Mouse (Mus musculus): ENCODE data around the gene Rplp0. TPM values are rescaled to one million over a fixed set of nuclear protein-coding genes. Genes with fewer than 3 reads are reported as not detected.
A peak's percentile ranks its signal among the peaks of the same experiment; 100 is the strongest.

Rplp0 gene
- polyA plus RNA-seq, 1 experiment = 3,361 TPM

GRCm38 (mm10) chr5:115530447-115530809, 28.8 kb upstream of the Rplp0 start:
- no peak overlapping the region for H3ac ChIP-seq (ENCODE audit: control insufficient read depth, insufficient read length)
- H3K27me3 ChIP-seq (ENCODE audit: control insufficient read depth, insufficient read depth, insufficient read length) = no peaks in the 10 kb centered on the region
- no peak overlapping the region for H3K4me3 ChIP-seq
- TF ChIP-seq REST (IDR thresholded peaks at IDR 0.05; ENCODE audit: insufficient read depth, insufficient read length) = no peak
- peak; percentile 81 for TF ChIP-seq TCF3 (IDR thresholded peaks at IDR 0.05; ENCODE audit: insufficient read length, low read depth)
- TF ChIP-seq POLR2AphosphoS2 (IDR thresholded peaks at IDR 0.05; ENCODE audit: insufficient read length, low read depth) = no peak
- peak; percentile 78 to 92 (median 81) for TF ChIP-seq MYOD1 (IDR thresholded peaks at IDR 0.05; ENCODE audit: control insufficient read depth in 1 of 3, insufficient read length in 2 of 3, low read depth in 2 of 3)
- no peak for TF ChIP-seq E2F4 (IDR thresholded peaks at IDR 0.05; ENCODE audit: insufficient read depth)
- no peak for TF ChIP-seq SRF (IDR thresholded peaks at IDR 0.05; ENCODE audit: control insufficient read depth, insufficient read length, low read depth)
- peak; percentile 96 for TF ChIP-seq TCF12 (IDR thresholded peaks at IDR 0.05; ENCODE audit: insufficient read depth, poor library complexity, severe bottlenecking)
- no peak for TF ChIP-seq USF1 (IDR thresholded peaks at IDR 0.05; ENCODE audit: low read depth)
- peak; percentile 90 to 99 (median 96) for TF ChIP-seq MYOG (IDR thresholded peaks at IDR 0.05; ENCODE audit: control insufficient read depth in 1 of 3, insufficient read depth in 1 of 3, insufficient read length in 2 of 3, low read depth in 2 of 3)
- no peak for TF ChIP-seq POLR2A (IDR thresholded peaks at IDR 0.05; ENCODE audit: insufficient read length, low read depth)
- TF ChIP-seq CEBPB (IDR thresholded peaks at IDR 0.05; ENCODE audit: insufficient read depth, poor library complexity, severe bottlenecking) = no peak
- peak overlapping the region; percentile 68 for H3K4me2 ChIP-seq (ENCODE audit: low read depth)
- H3K79me2 ChIP-seq (ENCODE audit: control insufficient read depth, insufficient read depth) = peaks cover 52% of the 10 kb centered on the region
- peaks cover 9% of the 10 kb centered on the region for H3K36me3 ChIP-seq (ENCODE audit: control insufficient read depth, insufficient read depth)

- peak overlapping the region; percentile 4 for H3ac ChIP-seq (ENCODE audit: control insufficient read depth, insufficient read length)
- H3K27me3 ChIP-seq (ENCODE audit: control insufficient read depth, insufficient read depth, insufficient read length) = no peaks in the 10 kb centered on the region
- peak overlapping the region; percentile 68 for H3K4me2 ChIP-seq (ENCODE audit: low read depth)
- TF ChIP-seq USF1 (IDR thresholded peaks at IDR 0.05; ENCODE audit: low read depth) (peak; percentile 90), MYOD1 (IDR thresholded peaks at IDR 0.05; ENCODE audit: control insufficient read depth in 1 of 3, insufficient read length in 2 of 3, low read depth in 2 of 3) (peak in 2 of 3 experiments; percentile 8 to 26), POLR2A (IDR thresholded peaks at IDR 0.05; ENCODE audit: insufficient read length, low read depth) (peak; percentile 36), POLR2AphosphoS2 (IDR thresholded peaks at IDR 0.05; ENCODE audit: insufficient read length, low read depth) (no peak), CEBPB (IDR thresholded peaks at IDR 0.05; ENCODE audit: insufficient read depth, poor library complexity, severe bottlenecking) (no peak), E2F4 (IDR thresholded peaks at IDR 0.05; ENCODE audit: insufficient read depth) (no peak), MYOG (IDR thresholded peaks at IDR 0.05; ENCODE audit: control insufficient read depth in 1 of 3, insufficient read depth in 1 of 3, insufficient read length in 2 of 3, low read depth in 2 of 3) (peak in 2 of 3 experiments; percentile 2), TCF3 (IDR thresholded peaks at IDR 0.05; ENCODE audit: insufficient read length, low read depth) (no peak), TCF12 (IDR thresholded peaks at IDR 0.05; ENCODE audit: insufficient read depth, poor library complexity, severe bottlenecking) (no peak), REST (IDR thresholded peaks at IDR 0.05; ENCODE audit: insufficient read depth, insufficient read length) (no peak)
- H3K36me3 ChIP-seq (ENCODE audit: control insufficient read depth, insufficient read depth) = peaks cover 9% of the 10 kb centered on the region
- H3K4me3 ChIP-seq = no peak overlapping the region
- H3K79me2 ChIP-seq (ENCODE audit: control insufficient read depth, insufficient read depth) = peaks cover 47% of the 10 kb centered on the region
These were observed 27.5 kb upstream of the Rplp0 start for GRCm38 (mm10) chr5:115531671-115532270.

- H3ac ChIP-seq (ENCODE audit: control insufficient read depth, insufficient read length) = no peak overlapping the region
- H3K4me3 ChIP-seq = no peak overlapping the region
- peaks cover 40% of the 10 kb centered on the region for H3K79me2 ChIP-seq (ENCODE audit: control insufficient read depth, insufficient read depth)
- peak overlapping the region; percentile 88 for H3K4me2 ChIP-seq (ENCODE audit: low read depth)
- H3K36me3 ChIP-seq (ENCODE audit: control insufficient read depth, insufficient read depth) = peaks cover 9% of the 10 kb centered on the region
- H3K27me3 ChIP-seq (ENCODE audit: control insufficient read depth, insufficient read depth, insufficient read length) = no peaks in the 10 kb centered on the region
- TF ChIP-seq SRF (IDR thresholded peaks at IDR 0.05; ENCODE audit: control insufficient read depth, insufficient read length, low read depth) = no peak
- TF ChIP-seq CEBPB (IDR thresholded peaks at IDR 0.05; ENCODE audit: insufficient read depth, poor library complexity, severe bottlenecking) = no peak
- TF ChIP-seq REST (IDR thresholded peaks at IDR 0.05; ENCODE audit: insufficient read depth, insufficient read length) = no peak
- no peak for TF ChIP-seq USF1 (IDR thresholded peaks at IDR 0.05; ENCODE audit: low read depth)
- no peak for TF ChIP-seq MYOD1 (IDR thresholded peaks at IDR 0.05; ENCODE audit: control insufficient read depth in 1 of 3, insufficient read length in 2 of 3, low read depth in 2 of 3)
- no peak for TF ChIP-seq POLR2A (IDR thresholded peaks at IDR 0.05; ENCODE audit: insufficient read length, low read depth)
- TF ChIP-seq E2F4 (IDR thresholded peaks at IDR 0.05; ENCODE audit: insufficient read depth) = no peak
- TF ChIP-seq TCF12 (IDR thresholded peaks at IDR 0.05; ENCODE audit: insufficient read depth, poor library complexity, severe bottlenecking) = no peak
- TF ChIP-seq TCF3 (IDR thresholded peaks at IDR 0.05; ENCODE audit: insufficient read length, low read depth) = no peak
- TF ChIP-seq MYOG (IDR thresholded peaks at IDR 0.05; ENCODE audit: control insufficient read depth in 1 of 3, insufficient read depth in 1 of 3, insufficient read length in 2 of 3, low read depth in 2 of 3) = no peak
These were observed 25.0 kb upstream of the Rplp0 start for GRCm38 (mm10) chr5:115534290-115534731.

- no peak for TF ChIP-seq MAX (IDR thresholded peaks at IDR 0.05; ENCODE audit: low read depth)
- peak; percentile 19 for TF ChIP-seq POLR2AphosphoS2 (IDR thresholded peaks at IDR 0.05; ENCODE audit: insufficient read length, low read depth)
- TF ChIP-seq MYOG (IDR thresholded peaks at IDR 0.05; ENCODE audit: control insufficient read depth in 1 of 3, insufficient read depth in 1 of 3, insufficient read length in 2 of 3, low read depth in 2 of 3) = peak in 2 of 3 experiments; percentile 7 to 37
- peak; percentile 10 to 78 (median 43) for TF ChIP-seq MYOD1 (IDR thresholded peaks at IDR 0.05; ENCODE audit: control insufficient read depth in 1 of 3, insufficient read length in 2 of 3, low read depth in 2 of 3)
- no peak for TF ChIP-seq SRF (IDR thresholded peaks at IDR 0.05; ENCODE audit: control insufficient read depth, insufficient read length, low read depth)
- no peaks in the 10 kb centered on the region for H3K27me3 ChIP-seq (ENCODE audit: control insufficient read depth, insufficient read depth, insufficient read length)
- H3ac ChIP-seq (ENCODE audit: control insufficient read depth, insufficient read length) = no peak overlapping the region
- peaks cover 41% of the 10 kb centered on the region for H3K79me2 ChIP-seq (ENCODE audit: control insufficient read depth, insufficient read depth)
- no peak overlapping the region for H3K4me3 ChIP-seq
- H3K36me3 ChIP-seq (ENCODE audit: control insufficient read depth, insufficient read depth) = peaks cover 9% of the 10 kb centered on the region
- H3K4me2 ChIP-seq (ENCODE audit: low read depth) = peak overlapping the region; percentile 88
These were observed 24.4 kb upstream of the Rplp0 start for GRCm38 (mm10) chr5:115534856-115535255.
